Mouse (Mus musculus) monocyte, adult 59 days (primary cell): ENCODE results near the gene Nlrp1b. TPM values are rescaled to one million over a fixed set of nuclear protein-coding genes. Genes with fewer than 3 reads are reported as not detected.

Experiments
- total RNA-seq, 2 experiments: library from RNA; stranded (reverse); gene quantifications; one replicate each; pipeline ENCODE4 v1.2.4; 2023

The Nlrp1b gene
- 10 to 100 TPM; 18.9 to 21.8 TPM for total RNA-seq

DNA sequence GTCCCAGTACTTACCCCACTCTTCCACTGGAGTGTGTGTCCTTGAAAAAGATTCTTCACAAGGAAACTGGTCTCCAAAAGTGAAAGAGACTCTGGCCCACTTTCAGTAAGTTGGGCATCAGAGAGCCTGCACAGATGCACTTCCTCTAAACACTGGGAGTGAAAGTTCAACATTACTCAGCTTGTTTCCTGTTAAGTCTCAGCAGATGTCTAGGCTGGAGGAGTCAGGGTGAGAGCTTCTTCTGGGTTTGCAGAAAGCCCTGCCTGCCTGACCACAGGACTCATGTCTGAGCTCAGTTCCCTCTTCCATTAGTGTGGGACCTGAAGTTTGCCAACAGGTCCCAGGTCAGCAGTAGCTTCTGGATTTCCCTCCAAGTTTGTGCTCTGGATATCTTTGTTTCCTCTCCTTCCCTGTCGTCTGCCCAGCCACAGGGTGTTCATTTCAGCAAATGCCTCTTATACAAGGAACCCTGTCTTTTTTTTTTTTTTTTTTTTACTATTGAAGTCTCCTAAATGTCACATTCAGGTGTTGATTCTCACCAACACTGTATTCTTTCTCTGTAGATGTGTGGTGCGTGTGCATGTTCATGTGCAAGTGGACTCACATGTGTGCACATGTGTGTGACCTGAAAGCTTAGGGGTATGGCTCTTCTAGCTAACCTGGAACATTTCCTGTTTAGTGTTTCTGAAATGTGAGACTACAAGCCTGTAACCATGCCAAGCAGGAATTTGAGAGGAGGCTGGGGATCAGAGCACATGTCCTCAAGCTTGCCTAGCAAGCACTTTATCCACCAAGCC is at the start of gene Nlrp1b:
Gene Nlrp1b, minus strand, starts transcription at position 50 of the 797 bp plus-strand sequence.

DNA sequence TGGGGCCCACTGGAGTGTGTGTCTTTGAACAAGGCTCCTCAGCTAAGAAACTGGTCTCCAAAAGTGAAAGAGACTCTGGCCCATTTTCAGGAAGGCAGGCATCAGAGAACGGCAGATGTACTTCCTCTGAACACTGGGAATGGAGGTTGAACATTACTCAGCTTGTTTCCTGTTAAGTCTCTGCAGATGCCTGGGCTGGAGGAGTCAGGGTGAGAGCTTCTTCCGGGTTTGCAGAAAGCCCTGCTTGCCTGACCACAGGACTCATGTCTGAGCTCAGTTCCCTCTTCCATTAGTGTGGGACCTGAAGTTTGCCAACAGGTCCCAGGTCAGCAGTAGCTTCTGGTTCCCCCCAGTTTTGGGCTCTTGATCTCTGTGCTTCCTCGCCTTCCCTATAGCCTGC is 85.9 kb downstream of the Nlrp1b start, which contains the start of gene Nlrp1a:
Gene Nlrp1a, minus strand, starts transcription at position 44 of the 400 bp plus-strand sequence.

Other genes starting within 250 kb of the Nlrp1b start
- 10 to 100 TPM; 55.7 to 60.5 TPM for gene C1qbp, start 247.7 kb downstream of the Nlrp1b start, total RNA-seq
- 10 to 100 TPM; 18.1 to 21.5 TPM for gene Dhx33, start 226.3 kb downstream of the Nlrp1b start, total RNA-seq
- 10 to 100 TPM; 13.0 to 18.3 TPM for gene Mis12, start 211.1 kb downstream of the Nlrp1b start, total RNA-seq
- gene Derl2, start 210.9 kb downstream of the Nlrp1b start, total RNA-seq, result 10 to 100 TPM; 39.1 to 44.5 TPM
- not detected for gene 6330403K07Rik, start 197.2 kb downstream of the Nlrp1b start, total RNA-seq
- gene Nlrp1a, start 86.0 kb downstream of the Nlrp1b start, total RNA-seq, result 10 to 100 TPM; 23.7 to 27.8 TPM